Mouse (Mus musculus): Measurements from ENCODE around the gene Panx1.
A peak's percentile ranks its signal among the peaks of the same experiment; 100 is the strongest.

Gene Panx1

DNA sequence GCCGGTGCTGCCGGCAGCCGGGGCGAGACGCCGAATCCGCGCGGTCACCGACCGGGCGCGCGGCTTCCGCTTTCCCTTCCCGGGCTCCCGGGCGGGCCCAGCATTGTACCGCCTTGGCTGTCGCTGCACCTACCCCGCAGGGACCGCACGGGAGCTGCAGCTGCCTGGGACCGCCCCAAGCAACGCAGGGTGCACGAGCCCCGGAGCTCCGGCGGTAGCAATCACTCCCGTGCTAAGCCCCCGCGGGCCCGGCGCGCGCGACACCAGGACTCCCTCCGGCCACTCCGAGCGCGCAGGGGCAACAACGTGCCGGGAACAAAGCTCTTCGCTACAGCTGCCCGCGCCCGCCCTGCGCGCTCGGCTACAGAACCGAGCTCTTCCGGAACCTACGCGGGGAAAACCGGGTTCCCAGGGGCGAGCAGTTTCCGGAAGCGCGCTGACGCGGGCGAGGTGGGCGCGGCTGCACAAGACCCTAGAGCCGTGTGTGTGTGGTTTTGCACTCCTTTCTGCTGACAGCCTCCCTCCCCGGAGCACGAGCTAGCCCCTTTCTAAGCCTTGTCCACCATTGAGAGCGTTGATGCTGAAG lies at the start of gene Panx1:
TSS of gene Panx1 (minus strand) at position 395 of the 586 bp plus-strand sequence.
- peak; percentile 88 for DNase-seq (ENCODE audit: low read depth)

- no peak for DNase-seq (ENCODE audit: low read depth)
Measured at GRCm38 (mm10) chr9:15068686-15069295, 23.5 kb upstream of the Panx1 start.

- no peak for DNase-seq (ENCODE audit: low read depth)
Measured at GRCm38 (mm10) chr9:15067995-15068685, 22.9 kb upstream of the Panx1 start.

DNA sequence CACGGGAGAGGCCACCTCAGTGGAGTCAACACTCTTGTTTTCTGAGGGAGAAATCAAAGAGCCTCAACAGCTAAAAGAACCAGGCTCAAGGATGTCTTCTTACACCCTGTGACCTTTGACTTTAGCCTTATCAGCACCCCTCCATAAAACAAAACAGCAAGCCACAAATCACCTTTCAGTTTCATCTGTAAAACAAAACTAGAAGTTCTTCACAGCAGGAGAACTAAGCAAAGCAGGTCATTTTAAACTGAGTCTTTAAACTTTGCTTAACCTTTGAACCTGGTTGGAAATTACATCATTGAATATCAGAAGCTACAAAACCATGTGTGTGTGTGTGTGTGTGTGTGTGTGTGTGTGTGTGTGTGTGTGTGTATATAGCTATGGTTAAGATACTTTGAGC lies 18.9 kb upstream of the Panx1 start:
- DNase-seq (ENCODE audit: low read depth) = peak; percentile 62

- no peak for DNase-seq (ENCODE audit: low read depth)
Measured at GRCm38 (mm10) chr9:15060847-15061246, 15.6 kb upstream of the Panx1 start.

GRCm38 (mm10) chr9:15060026-15060425 lies 14.7 kb upstream of the Panx1 start:
- DNase-seq (ENCODE audit: low read depth) = peak; percentile 81

DNA sequence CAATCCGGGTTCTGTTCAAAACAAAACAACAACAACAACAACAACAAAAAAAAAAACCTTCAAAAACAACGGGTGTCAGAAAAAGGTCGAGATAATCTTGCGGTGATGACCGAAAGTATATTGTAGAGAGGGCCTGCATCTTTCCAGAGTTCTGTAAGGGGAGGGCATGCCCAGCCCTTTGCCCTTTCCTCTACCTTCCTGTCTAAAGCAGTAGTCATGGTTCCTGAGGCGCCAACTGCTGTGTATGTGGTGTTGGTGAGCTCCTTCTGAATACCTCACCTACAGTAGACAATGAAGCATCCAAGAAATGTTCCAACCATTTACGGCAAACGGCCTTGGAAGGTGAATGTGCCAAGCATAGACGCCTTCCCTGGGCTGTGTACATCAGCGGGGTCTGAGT lies 462 bp upstream of the Panx1 start:
- no peak for DNase-seq (ENCODE audit: low read depth)

GRCm38 (mm10) chr9:15044391-15045083 lies 741 bp downstream of the Panx1 start:
- DNase-seq (ENCODE audit: low read depth) = peak; percentile 48

DNA sequence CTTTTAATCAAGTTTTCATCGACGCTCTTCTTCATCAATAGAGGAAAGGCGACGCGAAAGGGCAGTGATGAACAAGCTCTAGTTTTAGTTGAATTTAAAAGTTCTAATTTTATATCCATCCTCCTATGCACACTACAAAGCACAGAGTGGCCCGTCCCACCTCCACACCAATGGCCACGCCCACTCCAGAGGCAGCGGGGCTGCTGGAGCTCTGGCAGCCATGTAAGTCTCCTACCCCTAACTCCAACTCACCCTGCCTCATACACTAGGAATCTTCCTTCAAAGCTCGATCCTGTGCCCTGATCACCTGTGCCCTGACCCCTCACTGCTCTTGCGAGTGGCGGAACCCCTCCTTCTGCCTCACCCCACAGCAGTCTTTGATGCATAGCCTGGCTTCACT lies 3.7 kb downstream of the Panx1 start:
- DNase-seq (ENCODE audit: low read depth) = no peak

- DNase-seq (ENCODE audit: low read depth) = no peak
Measured at GRCm38 (mm10) chr9:15039848-15040247, 5.4 kb downstream of the Panx1 start.

DNA sequence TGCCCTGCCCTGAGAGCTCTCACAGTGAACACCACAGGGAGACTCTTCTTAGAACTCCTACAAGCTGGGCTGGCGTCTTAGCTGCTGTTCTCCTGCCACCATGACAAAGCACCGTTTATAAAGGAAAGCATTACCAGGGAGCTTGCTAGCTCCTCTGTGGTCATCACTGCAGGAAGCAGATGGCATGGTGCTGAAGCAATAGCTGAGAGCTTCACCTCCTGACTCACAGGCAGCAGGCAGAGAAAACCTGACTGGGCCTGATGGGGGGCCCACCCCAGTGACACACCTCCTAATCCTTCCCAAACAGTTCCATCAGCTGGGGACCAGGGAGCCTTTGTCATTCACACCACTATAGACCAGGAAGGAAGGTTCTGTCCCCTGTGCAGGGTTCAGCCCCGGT lies 7.6 kb downstream of the Panx1 start:
- no peak for DNase-seq (ENCODE audit: low read depth)

- DNase-seq (ENCODE audit: low read depth) = no peak
Measured at GRCm38 (mm10) chr9:15037237-15037636, 8.0 kb downstream of the Panx1 start.

GRCm38 (mm10) chr9:15036807-15037206 lies 8.5 kb downstream of the Panx1 start:
- no peak for DNase-seq (ENCODE audit: low read depth)

- DNase-seq (ENCODE audit: low read depth) = no peak
Measured at GRCm38 (mm10) chr9:15036405-15036804, 8.9 kb downstream of the Panx1 start.

GRCm38 (mm10) chr9:15035979-15036378 lies 9.3 kb downstream of the Panx1 start:
- DNase-seq (ENCODE audit: low read depth) = no peak

GRCm38 (mm10) chr9:15034546-15035273 lies 10.6 kb downstream of the Panx1 start:
- DNase-seq (ENCODE audit: low read depth) = peak; percentile 55

GRCm38 (mm10) chr9:15033568-15034160 lies 11.6 kb downstream of the Panx1 start:
- DNase-seq (ENCODE audit: low read depth) = peak; percentile 74

DNA sequence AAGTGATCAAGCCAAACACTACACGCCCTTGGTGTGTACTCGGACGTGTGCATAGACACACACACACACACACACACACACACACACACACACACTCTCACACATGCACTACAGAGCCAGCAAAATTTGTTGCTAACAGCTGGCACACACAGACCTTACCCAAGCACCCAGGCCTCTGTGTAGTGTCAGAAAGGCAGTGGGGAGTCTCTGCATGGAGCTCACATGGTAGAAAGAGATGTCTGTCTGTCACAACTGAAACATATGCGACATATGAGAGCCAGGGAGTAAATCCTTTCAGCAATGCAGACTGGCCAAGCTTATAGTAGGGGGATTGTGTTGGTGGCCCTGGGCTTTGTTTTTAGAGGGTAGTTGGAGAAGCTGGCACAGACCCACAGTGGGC lies 12.5 kb downstream of the Panx1 start:
- no peak for DNase-seq (ENCODE audit: low read depth)

DNA sequence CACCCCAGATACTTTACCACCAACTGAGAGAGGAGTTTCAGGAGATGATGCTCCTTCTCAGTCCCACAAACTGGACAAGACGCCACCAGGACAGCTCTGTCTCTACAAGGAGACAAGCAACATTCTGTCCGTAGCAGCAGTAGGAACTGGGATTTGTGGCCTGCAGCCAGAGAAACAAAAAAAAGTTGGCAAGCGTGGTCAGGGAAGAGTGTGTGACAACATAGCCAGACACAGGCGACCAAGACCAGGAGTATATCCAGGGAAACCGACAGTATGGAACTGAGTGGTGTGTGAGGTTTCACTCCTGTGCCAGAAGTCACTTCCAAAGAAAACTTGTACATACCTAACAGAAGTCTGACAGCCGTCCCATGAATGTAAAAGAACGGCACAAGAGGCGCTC lies 14.5 kb downstream of the Panx1 start:
- DNase-seq (ENCODE audit: low read depth) = no peak

GRCm38 (mm10) chr9:15029025-15029727 lies 16.1 kb downstream of the Panx1 start:
- peak; percentile 84 for DNase-seq (ENCODE audit: low read depth)

DNA sequence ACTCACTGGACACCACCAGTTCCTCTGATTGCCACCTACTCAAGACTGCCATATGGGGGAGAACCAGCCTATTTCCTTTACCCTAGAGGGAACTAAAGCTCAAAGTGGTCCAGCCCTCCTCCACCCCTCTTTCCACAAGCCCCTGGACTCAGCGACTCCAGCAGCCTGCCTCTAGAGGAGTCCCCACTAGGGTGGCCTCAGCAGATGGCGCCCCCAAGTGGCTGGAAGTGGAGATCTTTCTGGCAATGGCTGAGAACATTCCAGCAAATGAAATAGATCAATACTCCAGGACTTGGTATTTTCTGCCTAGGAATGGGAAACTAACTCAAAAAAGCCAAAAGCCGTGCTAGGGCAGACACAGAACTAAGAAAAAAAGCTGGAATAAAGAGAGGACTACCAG lies 17.6 kb downstream of the Panx1 start:
- DNase-seq (ENCODE audit: low read depth) = peak; percentile 66

Measured in naive thymus-derived CD4-positive, alpha-beta T cell, adult 2 months (primary cell).